Mouse (Mus musculus) embryonic facial prominence, embryonic 10.5 days (tissue): ENCODE results near the gene Gm5244. TPM values are rescaled to one million over a fixed set of nuclear protein-coding genes. Genes with fewer than 3 reads are reported as not detected.
A peak's percentile ranks its signal among the peaks of the same experiment; 100 is the strongest.

Source experiments
- DNase-seq: peaks from one replicate; pipeline ENCODE4 v3.0.0-alpha.2; 2017; ENCODE audit warnings: low spot score
- H3K27ac ChIP-seq: fragments of 300-500 bp; sonication (generic); replicated peaks from 2 replicates; pipeline ENCODE4 v1.5.1; 2016; ENCODE audit warnings: mild to moderate bottlenecking
- H3K27me3 ChIP-seq: fragments of 300-500 bp; sonication (generic); replicated peaks from 2 replicates; pipeline ENCODE4 v1.6.1; 2016; ENCODE audit warnings: low read depth, mild to moderate bottlenecking; ENCODE audit not compliant: poor library complexity, severe bottlenecking
- H3K36me3 ChIP-seq: fragments of 300-500 bp; sonication (generic); replicated peaks from 2 replicates; pipeline ENCODE4 v1.6.1; 2016; ENCODE audit warnings: mild to moderate bottlenecking, moderate library complexity
- H3K4me1 ChIP-seq: fragments of 300-500 bp; sonication (generic); 2 replicates; pipeline ENCODE4 v1.6.1; 2016
- H3K4me3 ChIP-seq: fragments of 300-500 bp; sonication (generic); 2 replicates; pipeline ENCODE4 v1.5.1; 2016; ENCODE audit warnings: mild to moderate bottlenecking, moderate library complexity
- H3K9me3 ChIP-seq: fragments of 300-500 bp; sonication (generic); 2 replicates; pipeline ENCODE4 v1.6.1; 2016; ENCODE audit warnings: mild to moderate bottlenecking
- WGBS: fragments of 180-500 bp; shearing (Covaris S2); methylation state at CpG from one replicate; pipeline ENCODE4 v1.1.7; 2016; 5-methylcytosine and 5-hydroxymethylcytosine counted together
- polyA plus RNA-seq: library from polyadenylated mRNA; unstranded; fragments of >200 nt; fragmentation: Nextera tagmentation; extraction: Ambion mirVana; gene quantifications from 2 replicates; pipeline ENCODE4 v1.2.1, GENCODE M21; 2016

Gm5244 gene
- not detected in 2 replicates for polyA plus RNA-seq

GRCm38 (mm10) chr19:12846382-12846781 is at the start of gene Gm5244:
Gene Gm5244 (plus strand): TSS chr19:12846682.
- H3K27ac ChIP-seq = no peak within 1 kb of the TSS

DNA sequence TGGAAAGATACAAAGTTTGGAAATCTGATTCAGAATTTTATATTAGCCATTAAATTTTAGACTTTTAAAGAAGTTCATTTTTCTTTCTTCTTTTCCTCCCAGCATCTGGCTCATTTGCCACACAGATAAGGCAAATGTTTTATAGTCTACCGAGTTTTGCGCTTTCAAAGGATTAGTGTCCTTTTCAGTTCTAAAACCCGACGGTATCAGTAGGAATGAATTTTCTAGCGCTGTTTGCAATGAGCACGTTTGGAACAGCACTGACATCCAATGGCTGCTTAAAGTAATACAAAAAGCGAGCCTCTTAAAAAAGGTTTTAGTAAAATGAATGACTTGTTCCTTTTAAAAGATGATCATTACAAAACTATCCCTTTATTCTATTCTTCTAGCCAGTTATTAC is 49.4 kb upstream of the Gm5244 start:
- Histone ChIP-seq H3K4me3 (peak overlapping the region; percentile 89), H3K36me3 (no peaks in the 10 kb centered on the region), H3K9me3 (no peaks in the 10 kb centered on the region), H3K27ac (peak overlapping the region; percentile 99), H3K4me1 (peaks cover 19% of the 10 kb centered on the region), H3K27me3 (no peaks in the 10 kb centered on the region)
- 1% methylated on average over 7 of the region's 7 CpGs for WGBS
- no peak for DNase-seq

More at GRCm38 (mm10) chr19:12846382-12846781, at the start of gene Gm5244:
- Histone ChIP-seq H3K9me3 (peaks cover 3% of the 10 kb centered on the region; the same call in 1 of the 2 replicates), H3K4me3 (no peak within 1 kb of the TSS), H3K36me3 (no peaks in the 10 kb centered on the region), H3K27me3 (no peaks in the 10 kb centered on the region), H3K4me1 (no peaks in the 10 kb centered on the region)
- no peak for DNase-seq

DNA sequence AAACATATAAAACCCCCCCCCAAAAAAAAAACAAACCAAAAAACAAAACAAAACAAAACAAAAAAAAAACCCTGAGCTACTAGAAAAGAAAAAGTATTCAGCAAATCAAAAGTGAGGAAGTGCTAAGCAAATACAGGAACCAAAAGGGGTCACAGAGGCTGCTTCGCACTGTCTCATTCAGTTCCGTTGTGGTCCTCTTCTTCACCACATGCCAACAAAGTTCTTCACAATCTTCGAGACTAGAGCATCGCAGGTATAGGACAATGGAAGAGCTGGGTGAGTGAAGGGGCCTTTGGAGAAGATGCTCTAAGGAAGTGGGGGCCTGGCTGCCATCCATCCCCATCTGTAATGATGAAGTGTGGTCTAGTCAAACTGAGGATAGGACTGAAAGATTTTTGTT is 48.1 kb upstream of the Gm5244 start:
- Histone ChIP-seq H3K27me3 (no peaks in the 10 kb centered on the region), H3K36me3 (no peaks in the 10 kb centered on the region), H3K4me1 (peaks cover 12% of the 10 kb centered on the region), H3K27ac (no peak overlapping the region), H3K4me3 (no peak overlapping the region), H3K9me3 (no peaks in the 10 kb centered on the region)
- no peak for DNase-seq
- 84% methylated on average over 4 of the region's 4 CpGs for WGBS

- Histone ChIP-seq H3K27ac (no peak overlapping the region), H3K27me3 (no peaks in the 10 kb centered on the region), H3K36me3 (no peaks in the 10 kb centered on the region), H3K9me3 (no peaks in the 10 kb centered on the region), H3K4me3 (no peak overlapping the region), H3K4me1 (peaks cover 8% of the 10 kb centered on the region; the same call in 1 of the 2 replicates)
- DNase-seq = no peak
- WGBS = 90% methylated on average over 3 of the region's 3 CpGs
Observed at GRCm38 (mm10) chr19:12799081-12799480, 47.4 kb upstream of the Gm5244 start.

- Histone ChIP-seq H3K4me1 (peaks cover 8% of the 10 kb centered on the region; the same call in 1 of the 2 replicates), H3K36me3 (no peaks in the 10 kb centered on the region), H3K27ac (no peak overlapping the region), H3K27me3 (no peaks in the 10 kb centered on the region), H3K9me3 (no peaks in the 10 kb centered on the region), H3K4me3 (no peak overlapping the region)
- WGBS = 83% methylated on average over 2 of the region's 2 CpGs
- no peak for DNase-seq
Observed at GRCm38 (mm10) chr19:12800621-12801020, 45.9 kb upstream of the Gm5244 start.

GRCm38 (mm10) chr19:12801046-12801445 is 45.4 kb upstream of the Gm5244 start:
- Histone ChIP-seq H3K4me3 (no peak overlapping the region), H3K27me3 (no peaks in the 10 kb centered on the region), H3K36me3 (no peaks in the 10 kb centered on the region), H3K27ac (no peak overlapping the region), H3K9me3 (no peaks in the 10 kb centered on the region), H3K4me1 (peaks cover 8% of the 10 kb centered on the region; the same call in 1 of the 2 replicates)
- 86% methylated on average over 3 of the region's 3 CpGs for WGBS
- no peak for DNase-seq

GRCm38 (mm10) chr19:12802830-12803229 is 43.7 kb upstream of the Gm5244 start:
- DNase-seq = no peak
- WGBS = 75% methylated on average over 3 of the region's 3 CpGs
- H3K4me3 ChIP-seq = no peak overlapping the region
- no peak overlapping the region for H3K27ac ChIP-seq
- no peaks in the 10 kb centered on the region for H3K4me1 ChIP-seq
- no peaks in the 10 kb centered on the region for H3K9me3 ChIP-seq
- no peaks in the 10 kb centered on the region for H3K36me3 ChIP-seq
- H3K27me3 ChIP-seq = no peaks in the 10 kb centered on the region

DNA sequence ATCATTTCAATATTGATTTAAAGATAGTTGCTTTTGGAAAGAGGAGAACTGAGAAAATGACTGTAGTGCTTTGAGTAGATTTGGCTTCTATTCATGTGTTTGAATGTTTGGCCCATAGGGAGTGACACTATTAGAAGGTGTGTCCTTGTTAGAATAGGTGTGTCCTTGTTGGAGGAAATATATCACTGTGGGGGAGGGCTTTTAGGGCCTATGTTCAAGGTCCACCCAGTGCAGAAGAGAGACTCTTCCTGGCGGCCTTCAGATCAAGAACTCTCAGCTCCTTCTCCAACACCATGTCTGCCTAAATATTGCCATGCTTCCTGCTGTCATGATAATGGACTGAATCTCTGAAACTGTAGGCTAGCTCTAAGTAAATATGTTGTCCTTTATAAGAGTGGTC is 42.2 kb upstream of the Gm5244 start:
- H3K9me3 ChIP-seq = no peaks in the 10 kb centered on the region
- H3K27me3 ChIP-seq = no peaks in the 10 kb centered on the region
- no peak for DNase-seq
- H3K27ac ChIP-seq = no peak overlapping the region
- H3K36me3 ChIP-seq = no peaks in the 10 kb centered on the region
- 88% methylated on average over 1 of the region's 1 CpGs for WGBS
- H3K4me1 ChIP-seq = no peaks in the 10 kb centered on the region
- no peak overlapping the region for H3K4me3 ChIP-seq

- DNase-seq = no peak
- no peaks in the 10 kb centered on the region for H3K36me3 ChIP-seq
- no peaks in the 10 kb centered on the region for H3K9me3 ChIP-seq
- H3K4me1 ChIP-seq = no peaks in the 10 kb centered on the region
- H3K27ac ChIP-seq = no peak overlapping the region
- H3K4me3 ChIP-seq = no peak overlapping the region
- no peaks in the 10 kb centered on the region for H3K27me3 ChIP-seq
- 87% methylated on average over 3 of the region's 3 CpGs for WGBS
Observed at GRCm38 (mm10) chr19:12805730-12806129, 40.8 kb upstream of the Gm5244 start.

DNA sequence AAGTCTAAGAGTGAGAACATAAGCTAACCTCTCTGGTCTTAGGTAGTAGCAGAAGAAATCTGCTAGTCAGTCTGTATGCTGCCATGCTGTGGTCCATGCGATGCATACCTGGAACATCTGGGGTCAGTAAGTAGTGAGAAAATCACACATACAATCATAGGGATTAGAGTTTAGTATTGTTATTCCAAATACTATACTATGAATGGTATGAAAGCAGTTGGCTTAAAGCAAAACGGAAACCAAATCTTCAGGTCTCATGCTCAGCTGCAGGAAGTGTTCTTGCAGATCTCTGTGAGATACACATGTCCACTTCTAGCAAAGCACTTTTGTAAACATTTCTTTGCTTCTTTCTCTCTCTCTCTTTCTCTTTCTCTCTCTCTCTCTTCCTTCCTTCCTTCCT is 40.3 kb upstream of the Gm5244 start:
- Histone ChIP-seq H3K27me3 (no peaks in the 10 kb centered on the region), H3K36me3 (no peaks in the 10 kb centered on the region), H3K27ac (no peak overlapping the region), H3K4me3 (no peak overlapping the region), H3K4me1 (no peaks in the 10 kb centered on the region), H3K9me3 (no peaks in the 10 kb centered on the region)
- WGBS = 75% methylated on average over 2 of the region's 2 CpGs
- no peak for DNase-seq

DNA sequence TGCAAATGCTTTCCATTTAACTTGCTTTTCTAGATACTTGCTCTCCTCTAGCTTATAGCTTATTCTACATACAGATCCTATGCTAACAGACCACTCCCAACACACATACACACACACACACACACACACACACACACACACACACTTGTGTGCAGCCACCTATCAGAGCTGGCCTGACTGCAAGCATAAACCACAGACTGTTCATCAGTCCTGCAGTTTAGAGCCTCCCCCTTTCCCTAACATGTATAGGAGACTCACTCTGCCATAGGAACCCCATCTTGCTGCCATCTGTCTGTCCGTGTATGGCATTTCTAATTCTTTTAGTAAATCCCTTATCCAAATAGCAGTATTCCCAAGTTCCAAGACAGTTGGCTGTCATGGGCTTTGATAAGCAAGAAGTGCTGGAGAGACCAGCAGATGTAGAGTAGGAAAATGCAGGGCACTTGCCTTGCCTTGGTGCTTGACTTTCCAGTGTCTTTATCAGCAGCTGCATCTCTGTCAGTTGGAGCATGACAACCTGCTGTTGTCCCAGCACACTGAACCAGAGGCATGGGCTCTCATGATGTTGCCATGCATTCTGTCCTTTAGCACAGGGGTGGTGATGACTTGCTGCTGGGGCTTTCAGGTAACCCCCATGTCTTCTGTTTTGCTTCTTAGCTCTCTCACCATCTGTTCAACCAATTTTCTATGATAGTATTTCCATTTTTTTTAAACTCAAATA is 33.7 kb upstream of the Gm5244 start:
- Histone ChIP-seq H3K27me3 (no peaks in the 10 kb centered on the region), H3K36me3 (no peaks in the 10 kb centered on the region), H3K9me3 (no peaks in the 10 kb centered on the region), H3K4me1 (no peaks in the 10 kb centered on the region), H3K4me3 (no peak overlapping the region), H3K27ac (no peak overlapping the region)
- 68% methylated on average over 1 of the region's 1 CpGs for WGBS
- DNase-seq = no peak

DNA sequence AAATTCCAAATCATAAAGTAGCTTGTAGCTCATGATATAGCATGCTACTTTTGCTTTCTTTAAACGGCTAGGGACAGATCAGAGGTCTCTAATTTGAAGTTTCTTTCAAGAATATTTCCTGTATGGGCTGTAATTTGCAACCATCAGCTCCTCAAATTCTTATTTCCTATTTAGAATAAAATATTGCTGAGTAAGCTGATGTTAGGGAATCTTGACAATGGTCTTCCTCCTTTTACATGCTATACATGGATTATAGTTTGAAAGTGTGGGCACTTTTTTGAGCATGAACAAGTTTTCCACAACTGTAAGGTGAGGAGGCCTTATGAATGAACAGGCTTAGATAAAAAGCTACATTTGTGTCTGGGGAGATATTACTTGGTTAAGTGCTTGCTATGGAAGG is 32.6 kb upstream of the Gm5244 start:
- Histone ChIP-seq H3K4me1 (no peaks in the 10 kb centered on the region), H3K27ac (no peak overlapping the region), H3K4me3 (no peak overlapping the region), H3K9me3 (no peaks in the 10 kb centered on the region), H3K27me3 (no peaks in the 10 kb centered on the region), H3K36me3 (no peaks in the 10 kb centered on the region)
- WGBS = 79% methylated on average over 1 of the region's 1 CpGs
- no peak for DNase-seq

- Histone ChIP-seq H3K27me3 (no peaks in the 10 kb centered on the region), H3K4me3 (no peak overlapping the region), H3K4me1 (no peaks in the 10 kb centered on the region), H3K27ac (no peak overlapping the region), H3K36me3 (no peaks in the 10 kb centered on the region), H3K9me3 (no peaks in the 10 kb centered on the region)
- 87% methylated on average over 1 of the region's 1 CpGs for WGBS
- no peak for DNase-seq
Observed at GRCm38 (mm10) chr19:12818507-12818906, 28.0 kb upstream of the Gm5244 start.
